Mouse (Mus musculus) midbrain, postnatal 0 days (tissue): ENCODE measurements around the gene Mpzl2. TPM values are rescaled to one million over a fixed set of nuclear protein-coding genes. Genes with fewer than 3 reads are reported as not detected.

ENCODE experiments used
- ATAC-seq: fragments of 200-750 bp; cut with Nextera tagmentation; 2 replicates; pipeline ENCODE4 v1.8.0; 2017; ENCODE audit warnings: moderate number of reproducible peaks, mild to moderate bottlenecking, moderate TSS enrichment, moderate library complexity; ENCODE audit not compliant: low FRiP score
- DNase-seq: peaks from one replicate; pipeline ENCODE4 v3.0.0-alpha.2; 2015; ENCODE audit warnings: low spot score
- H3K27ac ChIP-seq: fragments of 300-500 bp; sonication (generic); 2 replicates; pipeline ENCODE4 v1.5.1; 2014; ENCODE audit warnings: low read depth, mild to moderate bottlenecking, low read length, mixed read lengths
- H3K27me3 ChIP-seq: fragments of 300-500 bp; sonication (generic); 2 replicates; pipeline ENCODE4 v1.6.1; 2014; ENCODE audit warnings: low read length, control low read depth, mixed read lengths; ENCODE audit not compliant: insufficient read depth
- H3K36me3 ChIP-seq: fragments of 300-500 bp; sonication (generic); 2 replicates; pipeline ENCODE4 v1.6.1; 2014; ENCODE audit warnings: low read length, control low read depth, mixed read lengths; ENCODE audit not compliant: insufficient read depth
- H3K4me1 ChIP-seq: fragments of 300-500 bp; sonication (generic); 2 replicates; pipeline ENCODE4 v1.6.1; 2014; ENCODE audit warnings: mild to moderate bottlenecking, control low read depth, antibody characterized with exemption, low read length, mixed read lengths; ENCODE audit not compliant: insufficient read depth
- H3K4me2 ChIP-seq: fragments of 300-500 bp; sonication (generic); 2 replicates; pipeline ENCODE4 v1.6.1; 2014; ENCODE audit warnings: low read depth, mild to moderate bottlenecking, low read length, mixed read lengths; ENCODE audit not compliant: poor library complexity, severe bottlenecking
- H3K4me3 ChIP-seq: fragments of 300-500 bp; sonication (generic); 2 replicates; pipeline ENCODE4 v1.5.1; 2014; ENCODE audit warnings: low read depth, mild to moderate bottlenecking, low read length, moderate library complexity
- H3K9ac ChIP-seq: fragments of 300-500 bp; sonication (generic); replicated peaks from 2 replicates; pipeline ENCODE4 v1.6.1; 2014; ENCODE audit warnings: mild to moderate bottlenecking, low read length, moderate library complexity, mixed read lengths; ENCODE audit not compliant: poor library complexity, severe bottlenecking
- H3K9me3 ChIP-seq: fragments of 300-500 bp; sonication (generic); 2 replicates; pipeline ENCODE4 v1.6.1; 2016; ENCODE audit warnings: low read length, control low read depth
- CTCF ChIP-seq: IDR thresholded peaks from 2 replicates; pipeline ENCODE4 v1.5.1; 2016; ENCODE audit warnings: antibody characterized with exemption, mild to moderate bottlenecking
- WGBS: fragments of 180-500 bp; shearing (Covaris S2); extraction: QIAGEN DNeasy Blood & Tissue Kit; methylation state at CpG from one replicate; pipeline ENCODE4 v1.1.7; 2014; 5-methylcytosine and 5-hydroxymethylcytosine counted together
- polyA plus RNA-seq: library from polyadenylated mRNA; unstranded; fragments of >200 nt; fragmentation: Nextera tagmentation; extraction: Ambion mirVana; gene quantifications from 2 replicates; pipeline ENCODE4 v1.2.1, GENCODE M21; 2015
- total RNA-seq: library from RNA; depleted of rRNA; stranded (reverse); fragments of >200 nt; gene quantifications from 2 replicates; pipeline ENCODE4 v1.2.3, GENCODE M21; 2014

Gene Mpzl2
- total and polyA plus RNA-seq, 2 experiments from 2014 or later: 3.1 to 4.0 TPM

GRCm38 (mm10) chr9:44998138-44998537 lies 41.5 kb upstream of the Mpzl2 start:
- ATAC-seq: no peak
- 72% methylated on average over 11 of the region's 11 CpGs for WGBS
- H3K4me1 ChIP-seq: no peaks in the 10 kb centered on the region

DNA sequence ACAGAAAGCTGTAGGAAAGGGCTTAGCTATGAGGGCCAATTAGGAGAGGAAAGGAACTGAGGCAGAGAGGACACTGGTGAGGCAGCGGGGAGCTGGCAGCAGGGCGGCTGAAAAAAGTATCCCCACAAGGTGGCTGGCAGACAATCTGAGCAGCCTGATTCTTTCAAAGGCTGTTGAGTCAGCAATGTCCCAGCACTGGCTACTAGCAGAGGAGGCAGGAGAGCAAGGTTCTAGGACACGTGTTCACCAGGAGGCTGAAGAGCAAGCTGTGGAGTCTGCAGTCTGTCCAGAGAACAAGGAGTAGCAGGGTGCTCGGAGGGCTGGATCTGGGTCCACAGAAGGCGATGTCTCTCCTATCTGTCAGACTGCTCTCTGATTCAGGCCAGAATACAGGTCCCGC lies 40.4 kb upstream of the Mpzl2 start:
- Histone ChIP-seq H3K4me1 (no peaks in the 10 kb centered on the region), H3K36me3 (no peaks in the 10 kb centered on the region), H3K9ac (no peak overlapping the region), H3K27ac (no peak overlapping the region), H3K4me3 (no peak overlapping the region), H3K27me3 (no peaks in the 10 kb centered on the region), H3K9me3 (no peaks in the 10 kb centered on the region), H3K4me2 (no peak overlapping the region)
- DNase-seq (no peak), ATAC-seq (no peak)
- no peak for TF ChIP-seq CTCF
- WGBS: 64% methylated on average over 6 of the region's 6 CpGs

More at GRCm38 (mm10) chr9:44998138-44998537, 41.5 kb upstream of the Mpzl2 start:
- H3K4me3 ChIP-seq: no peak overlapping the region
- H3K9me3 ChIP-seq: no peaks in the 10 kb centered on the region
- H3K36me3 ChIP-seq: no peaks in the 10 kb centered on the region
- no peaks in the 10 kb centered on the region for H3K27me3 ChIP-seq
- no peak overlapping the region for H3K9ac ChIP-seq
- no peak for TF ChIP-seq CTCF
- H3K27ac ChIP-seq: no peak overlapping the region
- no peak for DNase-seq
- H3K4me2 ChIP-seq: no peak overlapping the region

GRCm38 (mm10) chr9:44999776-45000175 lies 39.8 kb upstream of the Mpzl2 start:
- Histone ChIP-seq H3K27me3 (no peaks in the 10 kb centered on the region), H3K36me3 (no peaks in the 10 kb centered on the region), H3K27ac (no peak overlapping the region), H3K9ac (no peak overlapping the region), H3K4me2 (no peak overlapping the region), H3K9me3 (no peaks in the 10 kb centered on the region), H3K4me1 (no peaks in the 10 kb centered on the region), H3K4me3 (no peak overlapping the region)
- ATAC-seq: no peak
- no peak for TF ChIP-seq CTCF
- DNase-seq: no peak
- WGBS: 78% methylated on average over 5 of the region's 5 CpGs

GRCm38 (mm10) chr9:45000249-45000648 lies 39.4 kb upstream of the Mpzl2 start:
- no peak for TF ChIP-seq CTCF
- H3K27me3 ChIP-seq: no peaks in the 10 kb centered on the region
- no peak overlapping the region for H3K27ac ChIP-seq
- 61% methylated on average over 3 of the region's 3 CpGs for WGBS
- H3K9me3 ChIP-seq: no peaks in the 10 kb centered on the region
- no peak for DNase-seq
- no peak for ATAC-seq
- H3K4me3 ChIP-seq: no peak overlapping the region
- no peak overlapping the region for H3K4me2 ChIP-seq
- H3K9ac ChIP-seq: no peak overlapping the region
- no peaks in the 10 kb centered on the region for H3K36me3 ChIP-seq
- H3K4me1 ChIP-seq: no peaks in the 10 kb centered on the region

GRCm38 (mm10) chr9:45007404-45007803 lies 32.2 kb upstream of the Mpzl2 start:
- Histone ChIP-seq H3K9ac (no peak overlapping the region), H3K4me3 (no peak overlapping the region), H3K36me3 (no peaks in the 10 kb centered on the region), H3K4me1 (no peaks in the 10 kb centered on the region), H3K27me3 (no peaks in the 10 kb centered on the region), H3K9me3 (no peaks in the 10 kb centered on the region), H3K4me2 (no peak overlapping the region), H3K27ac (no peak overlapping the region)
- ATAC-seq (no peak), DNase-seq (no peak)
- no peak for TF ChIP-seq CTCF
- WGBS: 76% methylated on average over 12 of the region's 12 CpGs

GRCm38 (mm10) chr9:45008342-45008741 lies 31.3 kb upstream of the Mpzl2 start:
- Histone ChIP-seq H3K4me1 (no peaks in the 10 kb centered on the region), H3K9ac (no peak overlapping the region), H3K27ac (no peak overlapping the region), H3K36me3 (no peaks in the 10 kb centered on the region), H3K27me3 (no peaks in the 10 kb centered on the region), H3K4me2 (no peak overlapping the region), H3K9me3 (no peaks in the 10 kb centered on the region), H3K4me3 (no peak overlapping the region)
- no peak for TF ChIP-seq CTCF
- DNase-seq (no peak), ATAC-seq (no peak)
- 46% methylated on average over 4 of the region's 4 CpGs for WGBS
